Mouse (Mus musculus) skeletal muscle tissue, postnatal 0 days (tissue): ENCODE measurements around the gene Trim7. TPM values are rescaled to one million over a fixed set of nuclear protein-coding genes. Genes with fewer than 3 reads are reported as not detected.

Experiments
- polyA plus RNA-seq: library from polyadenylated mRNA; unstranded; fragments of >200 nt; fragmentation: Nextera tagmentation; extraction: Ambion mirVana; gene quantifications from 2 replicates; pipeline ENCODE4 v1.2.1, GENCODE M21; 2015

The Trim7 gene
- polyA plus RNA-seq: 7.4 and 9.4 TPM in 2 replicates

GRCm38 (mm10) chr11:48825979-48826751, at the start of gene Trim7, which contains the start of gene Gm12184:
Trim7 (plus strand) TSS chr11:48826140.
Gm12184 (minus strand) TSS chr11:48826655.

GRCm38 (mm10) chr11:48799921-48800701, 25.8 kb upstream of the Trim7 start, which contains the start of gene Rack1:
Rack1 (plus strand) TSS chr11:48800332.

GRCm38 (mm10) chr11:48816800-48817665, 8.9 kb upstream of the Trim7 start, which contains the start of gene Trim41:
Trim41 (minus strand) TSS chr11:48817353.

GRCm38 (mm10) chr11:48871201-48871772, 45.3 kb downstream of the Trim7 start, which contains the start of gene Irgm1:
Irgm1 (minus strand) TSS chr11:48871683.

Other genes with a start within 250 kb of the Trim7 start
- gene Rack1, start 25.8 kb upstream of the Trim7 start, polyA plus RNA-seq: 361 and 397 TPM in 2 replicates
- gene Trim41, start 8.8 kb upstream of the Trim7 start, polyA plus RNA-seq: 2.4 and 2.7 TPM in 2 replicates
- 4.0 and 4.4 TPM in 2 replicates for gene Gm12184, start 515 bp downstream of the Trim7 start, polyA plus RNA-seq
- 10.9 and 11.5 TPM in 2 replicates for gene Irgm1, start 45.5 kb downstream of the Trim7 start, polyA plus RNA-seq
- gene Gm5431, start 76.1 kb downstream of the Trim7 start, polyA plus RNA-seq: 0.44 and 0.68 TPM in 2 replicates
- gene Psme2b, start 120.0 kb downstream of the Trim7 start, polyA plus RNA-seq: 2.4 and 3.1 TPM in 2 replicates
- gene Olfr56, start 152.7 kb downstream of the Trim7 start, polyA plus RNA-seq: 0.05 and 0.10 TPM in 2 replicates
- gene 9930111J21Rik1, start 153.3 kb downstream of the Trim7 start, polyA plus RNA-seq: 0.51 and 0.56 TPM in 2 replicates
- 0.02 TPM in 1 of 2 replicates, not detected in the other for gene Gm12185, start 166.1 kb downstream of the Trim7 start, polyA plus RNA-seq
- gene Tgtp1, start 168.0 kb downstream of the Trim7 start, polyA plus RNA-seq: 0.29 and 0.78 TPM in 2 replicates
- 0.69 and 0.95 TPM in 2 replicates for gene 9930111J21Rik2, start 225.1 kb downstream of the Trim7 start, polyA plus RNA-seq
- gene Tgtp2, start 238.1 kb downstream of the Trim7 start, polyA plus RNA-seq: 0.36 and 0.54 TPM in 2 replicates